Mouse (Mus musculus): ENCODE results near the gene Tlnrd1.
"Not testable (repeated sequence)": the region's sequence is repeated elsewhere in the genome, so short reads cannot be mapped to it uniquely, and the experiment has no call there.

DNA sequence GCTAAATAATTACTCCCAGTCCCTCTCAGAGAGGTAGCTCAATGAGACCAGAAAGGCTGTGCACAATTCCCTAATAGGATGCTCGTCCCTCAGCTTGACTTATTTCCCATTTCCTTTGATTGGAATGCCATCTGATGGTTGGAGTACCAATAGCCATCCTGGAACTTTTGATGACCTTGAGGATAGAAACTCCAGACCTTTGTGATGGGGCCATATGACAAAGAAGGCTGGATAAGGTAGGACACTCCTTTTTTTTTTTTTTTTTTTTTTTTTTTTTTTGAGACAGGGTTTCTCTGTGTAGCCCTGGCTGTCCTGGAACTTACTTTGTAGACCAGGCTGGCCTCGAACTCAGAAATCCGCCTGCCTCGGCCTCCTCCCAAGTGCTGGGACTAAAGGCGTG is 5.8 kb upstream of the Tlnrd1 start:
- not testable (repeated sequence) for TF ChIP-seq CTCF (IDR thresholded peaks at IDR 0.05; ENCODE audit: control insufficient read depth, insufficient read depth, insufficient replicate concordance, low read depth, low read length); POLR2A (IDR thresholded peaks at IDR 0.05; ENCODE audit: control insufficient read depth, low read depth, low read length)
